In genomic region chr16:33879556-33879955, GRCm38 (mm10) we compare ENCODE assay signal across 17 mouse cellular contexts. TPM values are rescaled to one million over a fixed set of nuclear protein-coding genes. Genes with fewer than 3 reads are reported as not detected.
DNase-seq lines count a peak whose midpoint lies in the region; ATAC-seq and TF ChIP-seq lines count a peak whose summit lies in the region.
"Had no signal": no experiment of that assay in that cellular context is flagged by ENCODE, and none has a peak within 500 bp of the region (broad histone marks: within the 10 kb centered on the region; RNA-seq: fewer than 3 reads in every experiment).

No protein-coding gene starts in this region.

- no peak for TF ChIP-seq EP300 in stomach, postnatal 0 days (optimal IDR thresholded peaks at IDR 0.05)

- H3K36me3 ChIP-seq in forebrain, embryonic 14.5 days (ENCODE audit: control insufficient read depth, insufficient read depth, low read length): no peaks in the 10 kb centered on the region
- H3K36me3 ChIP-seq in forebrain, embryonic 11.5 days (ENCODE audit: control insufficient read depth, insufficient read depth, low read length): no peaks in the 10 kb centered on the region
- H3K36me3 ChIP-seq in lung, embryonic 14.5 days (ENCODE audit: insufficient read depth): peaks cover 3% of the 10 kb centered on the region; the same call in 1 of the 2 replicates
- H3K36me3 ChIP-seq in stomach, postnatal 0 days (ENCODE audit: control insufficient read depth, insufficient read depth, low read length): no peaks in the 10 kb centered on the region
- H3K36me3 ChIP-seq: heart, embryonic 15.5 days; liver, embryonic 15.5 days; neural tube, embryonic 15.5 days had no signal

- H3K27ac ChIP-seq in forebrain, embryonic 14.5 days (ENCODE audit: low read depth, low read length): no peak overlapping the region
- no peak overlapping the region for H3K27ac ChIP-seq in forebrain, embryonic 11.5 days (ENCODE audit: low read depth, low read length)
- H3K27ac ChIP-seq in lung, embryonic 14.5 days (ENCODE audit: low read depth): no peak overlapping the region
- peak overlapping the region; percentile 65 for H3K27ac ChIP-seq in stomach, postnatal 0 days (replicated peaks)
- H3K27ac ChIP-seq: hindbrain, postnatal 0 days; limb, embryonic 12.5 days; liver, embryonic 15.5 days; neural tube, embryonic 15.5 days had no signal

- no peak overlapping the region for H3K4me2 ChIP-seq in forebrain, embryonic 14.5 days (ENCODE audit: low read length)
- H3K4me2 ChIP-seq in forebrain, embryonic 11.5 days (ENCODE audit: low read depth, low read length, severe bottlenecking): no peak overlapping the region
- H3K4me2 ChIP-seq in lung, embryonic 14.5 days: no peak overlapping the region
- no peak overlapping the region for H3K4me2 ChIP-seq in stomach, postnatal 0 days (replicated peaks; ENCODE audit: low read depth)
- H3K4me2 ChIP-seq: heart, embryonic 15.5 days; limb, embryonic 12.5 days; liver, embryonic 15.5 days; neural tube, embryonic 15.5 days had no signal

- no peak overlapping the region for H3K9ac ChIP-seq in forebrain, embryonic 14.5 days (ENCODE audit: low read length)
- H3K9ac ChIP-seq in forebrain, embryonic 11.5 days (ENCODE audit: low read length): no peak overlapping the region
- H3K9ac ChIP-seq in lung, embryonic 14.5 days: no peak overlapping the region
- H3K9ac ChIP-seq in stomach, postnatal 0 days (ENCODE audit: low read length): no peak overlapping the region
- H3K9ac ChIP-seq: heart, embryonic 15.5 days; limb, embryonic 12.5 days; liver, embryonic 15.5 days; neural tube, embryonic 15.5 days had no signal

- peaks cover 28% of the 10 kb centered on the region for H3K4me1 ChIP-seq in forebrain, embryonic 14.5 days (ENCODE audit: control insufficient read depth, insufficient read depth, low read length)
- H3K4me1 ChIP-seq in forebrain, embryonic 11.5 days (replicated peaks; ENCODE audit: control insufficient read depth, insufficient read depth, low read length): peaks cover 2% of the 10 kb centered on the region; the same call in 1 of the 2 replicates
- peaks cover 19% of the 10 kb centered on the region for H3K4me1 ChIP-seq in lung, embryonic 14.5 days (ENCODE audit: insufficient read depth)
- H3K4me1 ChIP-seq in stomach, postnatal 0 days (replicated peaks; ENCODE audit: control insufficient read depth, insufficient read depth): peaks cover 22% of the 10 kb centered on the region

- peak; percentile 62 for DNase-seq in forebrain, embryonic 14.5 days (ENCODE audit: low spot score)
- DNase-seq in forebrain, embryonic 11.5 days (ENCODE audit: low spot score): no peak
- DNase-seq in lung, embryonic 14.5 days: peak; percentile 11
- no peak for DNase-seq in lung, postnatal 25 days (ENCODE audit: low spot score)
- DNase-seq in cerebellum, adult 9-11 months: peak; percentile 82
- no peak for DNase-seq in stomach, postnatal 0 days (ENCODE audit: low spot score)
- DNase-seq in left cerebral cortex, adult 11 months (ENCODE audit: low spot score): no peak
- DNase-seq in adrenal gland, postnatal 14 days: no peak
- DNase-seq: adrenal gland, adult 2 months; gastrocnemius, postnatal 25 days; kidney, postnatal 10 days had no signal

- WGBS in forebrain, embryonic 14.5 days: 61% methylated on average over 4 of the region's 4 CpGs
- WGBS in forebrain, embryonic 11.5 days: 69% methylated on average over 4 of the region's 4 CpGs
- 37% methylated on average over 4 of the region's 4 CpGs for WGBS in lung, embryonic 14.5 days
- 25% methylated on average over 4 of the region's 4 CpGs for WGBS in stomach, postnatal 0 days

- no peak overlapping the region for H3K4me3 ChIP-seq in forebrain, embryonic 14.5 days (ENCODE audit: low read depth, low read length)
- no peak overlapping the region for H3K4me3 ChIP-seq in forebrain, embryonic 11.5 days (ENCODE audit: low read depth, low read length)
- no peak overlapping the region for H3K4me3 ChIP-seq in lung, embryonic 14.5 days (ENCODE audit: low read depth, low read length)
- no peak overlapping the region for H3K4me3 ChIP-seq in stomach, postnatal 0 days (ENCODE audit: low read depth, low read length)
- H3K4me3 ChIP-seq: heart, embryonic 15.5 days; limb, embryonic 12.5 days; liver, embryonic 15.5 days; neural tube, embryonic 15.5 days had no signal

- no peak for ATAC-seq in forebrain, embryonic 14.5 days
- ATAC-seq in forebrain, embryonic 11.5 days (replicated peaks; ENCODE audit: low FRiP score): no peak
- no peak for ATAC-seq in lung, embryonic 14.5 days (ENCODE audit: insufficient read depth)
- no peak for ATAC-seq in stomach, postnatal 0 days (ENCODE audit: low FRiP score, low TSS enrichment)
- ATAC-seq: forebrain, embryonic 16.5 days; hindbrain, postnatal 0 days had no signal

- H3K9me3 ChIP-seq in forebrain, embryonic 14.5 days (replicated peaks; ENCODE audit: control insufficient read depth, low read length): no peaks in the 10 kb centered on the region
- H3K9me3 ChIP-seq in forebrain, embryonic 11.5 days (ENCODE audit: control insufficient read depth, low read length): no peaks in the 10 kb centered on the region
- H3K9me3 ChIP-seq in lung, embryonic 14.5 days (ENCODE audit: low read depth, low read length): no peaks in the 10 kb centered on the region
- H3K9me3 ChIP-seq in stomach, postnatal 0 days (ENCODE audit: control insufficient read depth, low read length): no peaks in the 10 kb centered on the region
- H3K9me3 ChIP-seq: heart, embryonic 15.5 days; limb, embryonic 12.5 days; liver, embryonic 15.5 days; neural tube, embryonic 15.5 days had no signal

- TF ChIP-seq CTCF in lung, embryonic 14.5 days (IDR thresholded peaks at IDR 0.05; ENCODE audit: low read depth): no peak
- TF ChIP-seq CTCF in stomach, postnatal 0 days (IDR thresholded peaks at IDR 0.05; ENCODE audit: low read depth): no peak

- H3K27me3 ChIP-seq in forebrain, embryonic 14.5 days (replicated peaks; ENCODE audit: control insufficient read depth, insufficient read depth, low read length): no peaks in the 10 kb centered on the region
- no peaks in the 10 kb centered on the region for H3K27me3 ChIP-seq in forebrain, embryonic 11.5 days (ENCODE audit: control insufficient read depth, insufficient read depth, low read length)
- no peaks in the 10 kb centered on the region for H3K27me3 ChIP-seq in lung, embryonic 14.5 days (ENCODE audit: insufficient read depth, low read length)
- no peaks in the 10 kb centered on the region for H3K27me3 ChIP-seq in stomach, postnatal 0 days (ENCODE audit: control insufficient read depth, insufficient read depth, low read length)
- H3K27me3 ChIP-seq: heart, embryonic 15.5 days; limb, embryonic 12.5 days; liver, embryonic 15.5 days; neural tube, embryonic 15.5 days had no signal

RNA-seq across cellular contexts. Expression of gene Itgb5, which starts 50.1 kb away (rescaled TPM):
- polyA plus RNA-seq in forebrain, embryonic 14.5 days (2014; fragmentation: Nextera tagmentation; extraction: Ambion mirVana): 4.7 and 7.0 TPM in 2 replicates
- polyA plus RNA-seq in forebrain, embryonic 11.5 days (2014; fragmentation: Nextera tagmentation; extraction: Ambion mirVana): 28.2 and 31.5 TPM in 2 replicates
- 57.5 and 64.5 TPM in 2 replicates for polyA plus RNA-seq in lung, embryonic 14.5 days (2014; fragmentation: Nextera tagmentation; extraction: Ambion mirVana)
- 26.0 and 29.9 TPM in 2 replicates for polyA plus RNA-seq in stomach, postnatal 0 days (2015; fragmentation: Nextera tagmentation; extraction: Ambion mirVana)
- 103 and 118 TPM in 2 replicates for total RNA-seq in adrenal gland, postnatal 14 days (2021)

Comparison
In these comparisons a context has a peak if more than half of its experiments do, and no peak if none do; other contexts are left out.
1. DNase-seq: peak in forebrain, embryonic 14.5 days (single experiment), lung, embryonic 14.5 days (single experiment) and cerebellum, adult 9-11 months (single experiment); none in forebrain, embryonic 11.5 days (single experiment), lung, postnatal 25 days (single experiment), stomach, postnatal 0 days (single experiment), left cerebral cortex, adult 11 months (single experiment) and adrenal gland, postnatal 14 days (single experiment).